Mouse (Mus musculus) duodenum, adult 2 months (tissue): ENCODE measurements around the gene Ncaph2. TPM values are rescaled to one million over a fixed set of nuclear protein-coding genes. Genes with fewer than 3 reads are reported as not detected.

ENCODE experiments used
- polyA plus RNA-seq: library from polyadenylated mRNA; depleted of rRNA; stranded (reverse); fragments of >200 nt; gene quantifications from 2 replicates; pipeline ENCODE4 v1.2.3, GENCODE M21; 2012; ENCODE audit warnings: low replicate concordance; rRNA removed

Gene Ncaph2
- 97.4 and 142 TPM in 2 replicates for polyA plus RNA-seq

GRCm38 (mm10) chr15:89355241-89356187 is at the start of gene Ncaph2, which contains the start of gene Lmf2:
Ncaph2 (plus strand) TSS chr15:89355719.
Lmf2 (minus strand) TSS chr15:89355659.

GRCm38 (mm10) chr15:89315190-89315731 is 40.3 kb upstream of the Ncaph2 start, which contains the start of gene Sbf1:
Sbf1 (minus strand) TSS chr15:89315311.

GRCm38 (mm10) chr15:89322670-89323522 is 32.6 kb upstream of the Ncaph2 start, which contains the start of gene Adm2:
Adm2 (plus strand) TSS chr15:89322720.

GRCm38 (mm10) chr15:89334271-89334670 is 21.2 kb upstream of the Ncaph2 start, which contains the start of gene Miox:
Miox (plus strand) TSS chr15:89334398.

GRCm38 (mm10) chr15:89373762-89374248 is 18.3 kb downstream of the Ncaph2 start, which contains the start of gene Sco2:
Sco2 (minus strand) TSS chr15:89373846.

GRCm38 (mm10) chr15:89376957-89377356 is 21.4 kb downstream of the Ncaph2 start, which contains the start of gene Tymp:
Tymp (minus strand) TSS chr15:89377039.

GRCm38 (mm10) chr15:89378831-89379401 is 23.4 kb downstream of the Ncaph2 start, which contains the start of gene Odf3b:
Odf3b (minus strand) TSS chr15:89379282.

GRCm38 (mm10) chr15:89384617-89385016 is 29.1 kb downstream of the Ncaph2 start, which contains the start of gene Klhdc7b:
Klhdc7b (plus strand) TSS chr15:89384917.

GRCm38 (mm10) chr15:89410118-89410517 is 54.6 kb downstream of the Ncaph2 start, which contains the start of gene Syce3:
Syce3 (minus strand) TSS chr15:89410503.

Other genes with a start within 250 kb of the Ncaph2 start
- gene Tubgcp6, start 232.6 kb upstream of the Ncaph2 start, polyA plus RNA-seq, result 20.9 and 30.5 TPM in 2 replicates
- 19.2 and 21.0 TPM in 2 replicates for gene Hdac10, start 227.0 kb upstream of the Ncaph2 start, polyA plus RNA-seq
- gene Mapk12, start 215.0 kb upstream of the Ncaph2 start, polyA plus RNA-seq, result 2.6 and 2.9 TPM in 2 replicates
- gene Mapk11, start 206.1 kb upstream of the Ncaph2 start, polyA plus RNA-seq, result 1.2 and 1.8 TPM in 2 replicates
- gene Plxnb2, start 174.9 kb upstream of the Ncaph2 start, polyA plus RNA-seq, result 257 and 402 TPM in 2 replicates
- 12.6 and 17.4 TPM in 2 replicates for gene Dennd6b, start 159.2 kb upstream of the Ncaph2 start, polyA plus RNA-seq
- 252 and 373 TPM in 2 replicates for gene Ppp6r2, start 144.2 kb upstream of the Ncaph2 start, polyA plus RNA-seq
- gene Sbf1, start 40.4 kb upstream of the Ncaph2 start, polyA plus RNA-seq, result 150 and 156 TPM in 2 replicates
- 0.59 and 3.3 TPM in 2 replicates for gene Adm2, start 33.0 kb upstream of the Ncaph2 start, polyA plus RNA-seq
- 0.21 TPM in 1 of 2 replicates, not detected in the other for gene Miox, start 21.3 kb upstream of the Ncaph2 start, polyA plus RNA-seq
- gene Lmf2, start 60 bp upstream of the Ncaph2 start, polyA plus RNA-seq, result 30.4 and 32.4 TPM in 2 replicates
- gene Sco2, start 18.1 kb downstream of the Ncaph2 start, polyA plus RNA-seq, result 308 and 600 TPM in 2 replicates
- gene Tymp, start 21.3 kb downstream of the Ncaph2 start, polyA plus RNA-seq, result 99.3 and 259 TPM in 2 replicates
- gene Odf3b, start 23.6 kb downstream of the Ncaph2 start, polyA plus RNA-seq, result 108 and 177 TPM in 2 replicates
- 2.8 and 3.0 TPM in 2 replicates for gene Klhdc7b, start 29.2 kb downstream of the Ncaph2 start, polyA plus RNA-seq
- gene Syce3, start 54.8 kb downstream of the Ncaph2 start, polyA plus RNA-seq, result 0.78 and 1.7 TPM in 2 replicates
- 2.7 and 2.8 TPM in 2 replicates for gene Cpt1b, start 70.1 kb downstream of the Ncaph2 start, polyA plus RNA-seq
- gene C730034F03Rik, start 73.9 kb downstream of the Ncaph2 start, polyA plus RNA-seq, result 0.21 and 0.41 TPM in 2 replicates
- 5.1 and 5.5 TPM in 2 replicates for gene Gm44502, start 74.0 kb downstream of the Ncaph2 start, polyA plus RNA-seq
- 104 and 155 TPM in 2 replicates for gene Chkb, start 74.2 kb downstream of the Ncaph2 start, polyA plus RNA-seq
- gene Mapk8ip2, start 98.2 kb downstream of the Ncaph2 start, polyA plus RNA-seq, result 0.81 and 1.0 TPM in 2 replicates
- gene Arsa, start 121.7 kb downstream of the Ncaph2 start, polyA plus RNA-seq, result 35.8 and 42.8 TPM in 2 replicates
- 7.7 and 8.7 TPM in 2 replicates for gene Shank3, start 143.9 kb downstream of the Ncaph2 start, polyA plus RNA-seq
- gene Acr, start 212.6 kb downstream of the Ncaph2 start, polyA plus RNA-seq, result 0.13 and 0.34 TPM in 2 replicates
- gene Rabl2, start 236.2 kb downstream of the Ncaph2 start, polyA plus RNA-seq, result 1.0 and 3.9 TPM in 2 replicates